8 mouse cellular contexts compared by ENCODE assay signal in the genomic region with DNA sequence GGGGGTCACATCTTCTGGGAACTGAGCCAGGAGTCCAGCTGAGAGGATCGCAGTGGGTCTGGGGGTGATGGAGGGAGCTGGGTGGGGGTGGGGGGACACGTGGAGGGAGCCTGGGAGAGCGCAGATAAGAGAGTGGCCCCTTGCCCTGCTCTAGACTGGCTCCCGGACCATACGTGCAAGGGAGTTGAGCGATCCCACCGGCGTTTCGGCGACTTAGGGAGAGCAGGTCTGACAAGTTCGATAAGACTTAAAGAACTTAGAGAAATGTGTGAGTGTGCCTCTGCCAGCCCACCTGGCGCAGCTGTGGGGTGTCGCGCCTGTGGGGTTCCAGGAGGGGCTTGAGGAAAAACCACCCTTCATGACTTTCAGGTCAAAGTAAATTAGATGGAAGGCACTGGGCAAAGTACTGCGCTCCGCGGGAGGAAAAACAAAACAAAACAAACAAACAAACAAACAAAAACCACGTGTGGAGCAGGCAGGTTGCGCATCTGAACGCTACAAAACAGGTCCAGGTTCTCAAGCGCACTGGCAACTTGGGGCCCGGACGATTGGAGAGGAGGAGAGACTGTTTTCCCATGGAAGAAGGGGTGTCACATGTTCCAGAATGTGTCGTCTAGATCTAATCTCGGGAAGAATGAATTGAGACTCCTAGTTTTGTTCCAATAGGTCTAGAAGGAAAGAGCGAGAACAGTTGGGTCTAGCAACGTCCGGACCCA. TPM values are rescaled to one million over a fixed set of nuclear protein-coding genes. Genes with fewer than 3 reads are reported as not detected.
DNase-seq lines count a peak whose midpoint lies in the region; ATAC-seq and TF ChIP-seq lines count a peak whose summit lies in the region.

No protein-coding gene starts in this region.

- H3K9me3 ChIP-seq in heart, embryonic 15.5 days (replicated peaks): no peaks in the 10 kb centered on the region
- no peaks in the 10 kb centered on the region for H3K9me3 ChIP-seq in liver, embryonic 12.5 days (replicated peaks)

- H3K27ac ChIP-seq in heart, embryonic 15.5 days: peak overlapping the region; percentile 81
- H3K27ac ChIP-seq in liver, embryonic 12.5 days: no peak overlapping the region

- H3K4me1 ChIP-seq in heart, embryonic 15.5 days (replicated peaks): peaks cover 14% of the 10 kb centered on the region
- peaks cover 32% of the 10 kb centered on the region for H3K4me1 ChIP-seq in liver, embryonic 12.5 days

- H3K27me3 ChIP-seq in heart, embryonic 15.5 days: no peaks in the 10 kb centered on the region; the same call in 1 of the 2 replicates
- peaks cover 15% of the 10 kb centered on the region for H3K27me3 ChIP-seq in liver, embryonic 12.5 days (replicated peaks)

- no peaks in the 10 kb centered on the region for H3K36me3 ChIP-seq in heart, embryonic 15.5 days
- no peaks in the 10 kb centered on the region for H3K36me3 ChIP-seq in liver, embryonic 12.5 days

- WGBS in heart, embryonic 15.5 days: 4% methylated on average over 28 of the region's 28 CpGs
- 7% methylated on average over 28 of the region's 28 CpGs for WGBS in liver, embryonic 12.5 days (ENCODE audit: insufficient replicate concordance)

- peak overlapping the region; percentile 78 for H3K4me3 ChIP-seq in heart, embryonic 15.5 days
- peak overlapping the region; percentile 72 for H3K4me3 ChIP-seq in liver, embryonic 12.5 days

- peak overlapping the region; percentile 73 for H3K9ac ChIP-seq in heart, embryonic 15.5 days
- peak overlapping the region; percentile 68 for H3K9ac ChIP-seq in liver, embryonic 12.5 days

- DNase-seq in kidney, adult 9 months: peak; percentile 30
- no peak for DNase-seq in kidney, adult 8-10 months
- DNase-seq in brain, embryonic 14.5 days (ENCODE audit: low read depth): peak; percentile 27
- DNase-seq in skeletal muscle tissue, adult 2 months (ENCODE audit: low read depth, low spot score): peak; percentile 16
- no peak for DNase-seq in Muller cell, postnatal 12 days (ENCODE audit: inconsistent ontology term)
- DNase-seq in cerebellum, adult 18-20 months: no peak

- peak; percentile 37; the same call in 1 of the 2 replicates for ATAC-seq in heart, embryonic 15.5 days (replicated peaks; ENCODE audit: insufficient number of reproducible peaks, insufficient read depth, low FRiP score, low read depth)
- peak; percentile 62 for ATAC-seq in liver, embryonic 12.5 days

- TF ChIP-seq POLR2A in brain, embryonic 14.5 days (IDR thresholded peaks at IDR 0.05; ENCODE audit: borderline replicate concordance, extremely low read depth, insufficient read depth, insufficient read length, poor library complexity, severe bottlenecking): no peak

- no peak for TF ChIP-seq CTCF in brain, embryonic 14.5 days (IDR thresholded peaks at IDR 0.05; ENCODE audit: borderline replicate concordance, extremely low read depth, insufficient read depth, insufficient read length)

- peak overlapping the region; percentile 89 for H3K4me2 ChIP-seq in heart, embryonic 15.5 days
- peak overlapping the region; percentile 91 for H3K4me2 ChIP-seq in liver, embryonic 12.5 days

RNA-seq across cellular contexts. Expression of gene Il15ra, which starts 1.1 kb away (rescaled TPM):
- 0.28 and 0.70 TPM in 2 replicates for polyA plus RNA-seq in brain, embryonic 14.5 days (2012; rRNA removed)
- 11.7 and 15.4 TPM in 2 replicates for polyA plus RNA-seq in heart, embryonic 15.5 days (2015; fragmentation: Nextera tagmentation; extraction: Ambion mirVana)
- polyA plus RNA-seq in liver, embryonic 12.5 days (2016; fragmentation: Nextera tagmentation; extraction: Ambion mirVana): 1.7 and 2.1 TPM in 2 replicates

Comparison
In these comparisons a context has a peak if more than half of its experiments do, and no peak if none do; other contexts are left out.
1. DNase-seq: peak in kidney, adult 9 months (single experiment), brain, embryonic 14.5 days (single experiment) and skeletal muscle tissue, adult 2 months (single experiment); none in kidney, adult 8-10 months (0 of 2), Muller cell, postnatal 12 days (single experiment) and cerebellum, adult 18-20 months (0 of 2).